Mouse (Mus musculus) stomach, postnatal 0 days (tissue): ENCODE data around the gene Fabp6.

Source experiments
- CTCF ChIP-seq: IDR thresholded peaks from 2 replicates; pipeline ENCODE4 v1.5.1; 2016; ENCODE audit warnings: antibody characterized with exemption, low read depth, mild to moderate bottlenecking, moderate library complexity
- EP300 ChIP-seq: optimal IDR thresholded peaks from 2 replicates; pipeline ENCODE3; 2016; ENCODE audit warnings: antibody characterized with exemption

- TF ChIP-seq CTCF (no peak), EP300 (no peak)
These were observed 17.1 kb upstream of the Fabp6 start for GRCm38 (mm10) chr11:43618403-43618802.
